Mouse (Mus musculus) heart, postnatal 0 days (tissue): ENCODE data around the gene Cep78.

Experiments used
- CTCF ChIP-seq: IDR thresholded peaks from 2 replicates; pipeline ENCODE4 v1.5.1; 2016; ENCODE audit warnings: antibody characterized with exemption, control low read depth, low read depth
- EP300 ChIP-seq: IDR thresholded peaks from 2 replicates; pipeline ENCODE4 v1.6.1; 2016; ENCODE audit warnings: antibody characterized with exemption, low read depth

DNA sequence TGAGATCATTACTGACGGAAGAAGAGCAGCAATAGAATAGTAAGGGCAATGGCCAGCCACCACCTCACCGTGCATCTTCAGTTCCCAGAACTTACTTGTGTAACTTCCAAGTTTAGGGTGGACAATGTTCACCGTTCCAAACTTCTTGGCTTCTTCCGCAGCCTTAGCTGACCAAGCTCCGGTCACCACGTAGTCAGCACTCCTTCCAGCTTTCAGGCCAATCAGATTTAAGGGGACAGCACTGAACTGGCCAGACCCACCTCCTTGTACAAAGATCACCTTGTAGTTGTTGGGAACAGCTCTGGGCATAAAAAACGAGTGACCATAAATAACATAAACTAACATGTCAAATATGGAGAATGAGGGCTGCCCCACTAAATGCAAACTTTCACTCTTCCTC lies 66.7 kb downstream of the Cep78 start:
- no peak for TF ChIP-seq CTCF
- TF ChIP-seq EP300 = no peak
